Mouse (Mus musculus): ENCODE results near the gene Cdc14a. TPM values are rescaled to one million over a fixed set of nuclear protein-coding genes. Genes with fewer than 3 reads are reported as not detected.
A peak's percentile ranks its signal among the peaks of the same experiment; 100 is the strongest.

Cdc14a gene
- polyA plus RNA-seq, 1 experiment from 2014 or later: 4.0 TPM

GRCm38 (mm10) chr3:116266360-116266759, 157.5 kb downstream of the Cdc14a start:
- Histone ChIP-seq H3K36me3 (ENCODE audit: control insufficient read depth, insufficient read depth, low read length) (no peaks in the 10 kb centered on the region), H3K4me2 (ENCODE audit: low read length) (no peak overlapping the region), H3K27me3 (ENCODE audit: control insufficient read depth, insufficient read depth, low read depth, low read length) (no peaks in the 10 kb centered on the region), H3K27ac (ENCODE audit: low read length) (no peak overlapping the region), H3K9ac (ENCODE audit: low read depth, low read length) (no peak overlapping the region), H3K4me1 (ENCODE audit: control insufficient read depth, insufficient read depth, low read length) (no peaks in the 10 kb centered on the region), H3K4me3 (ENCODE audit: low read depth, low read length) (no peak overlapping the region), H3K9me3 (replicated peaks; ENCODE audit: control insufficient read depth, low read length, poor library complexity, severe bottlenecking) (no peaks in the 10 kb centered on the region)
- WGBS: 77% methylated on average over 3 of the region's 3 CpGs
- no peak for ATAC-seq

GRCm38 (mm10) chr3:116263977-116264376, 159.9 kb downstream of the Cdc14a start:
- no peaks in the 10 kb centered on the region for H3K36me3 ChIP-seq (ENCODE audit: control insufficient read depth, insufficient read depth, low read length)
- no peak overlapping the region for H3K9ac ChIP-seq (ENCODE audit: low read depth, low read length)
- no peaks in the 10 kb centered on the region for H3K4me1 ChIP-seq (ENCODE audit: control insufficient read depth, insufficient read depth, low read length)
- H3K27me3 ChIP-seq (ENCODE audit: control insufficient read depth, insufficient read depth, low read depth, low read length): no peaks in the 10 kb centered on the region
- ATAC-seq: no peak
- H3K27ac ChIP-seq (ENCODE audit: low read length): no peak overlapping the region
- no peaks in the 10 kb centered on the region for H3K9me3 ChIP-seq (replicated peaks; ENCODE audit: control insufficient read depth, low read length, poor library complexity, severe bottlenecking)
- no peak overlapping the region for H3K4me2 ChIP-seq (ENCODE audit: low read length)
- WGBS: 57% methylated on average over 1 of the region's 1 CpGs
- H3K4me3 ChIP-seq (ENCODE audit: low read depth, low read length): no peak overlapping the region

- H3K9ac ChIP-seq (ENCODE audit: low read depth, low read length): no peak overlapping the region
- WGBS: 95% methylated on average over 5 of the region's 5 CpGs
- no peak overlapping the region for H3K27ac ChIP-seq (ENCODE audit: low read length)
- no peak overlapping the region for H3K4me3 ChIP-seq (ENCODE audit: low read depth, low read length)
- H3K4me2 ChIP-seq (ENCODE audit: low read length): no peak overlapping the region
- H3K4me1 ChIP-seq (ENCODE audit: control insufficient read depth, insufficient read depth, low read length): no peaks in the 10 kb centered on the region
- ATAC-seq: no peak
- H3K36me3 ChIP-seq (ENCODE audit: control insufficient read depth, insufficient read depth, low read length): no peaks in the 10 kb centered on the region
- no peaks in the 10 kb centered on the region for H3K9me3 ChIP-seq (replicated peaks; ENCODE audit: control insufficient read depth, low read length, poor library complexity, severe bottlenecking)
- H3K27me3 ChIP-seq (ENCODE audit: control insufficient read depth, insufficient read depth, low read depth, low read length): no peaks in the 10 kb centered on the region
Measured at GRCm38 (mm10) chr3:116263061-116263460, 160.8 kb downstream of the Cdc14a start.

GRCm38 (mm10) chr3:116256104-116256503, 167.7 kb downstream of the Cdc14a start:
- H3K9me3 ChIP-seq (replicated peaks; ENCODE audit: control insufficient read depth, low read length, poor library complexity, severe bottlenecking): no peaks in the 10 kb centered on the region
- ATAC-seq: no peak
- H3K4me3 ChIP-seq (ENCODE audit: low read depth, low read length): no peak overlapping the region
- no peak overlapping the region for H3K9ac ChIP-seq (ENCODE audit: low read depth, low read length)
- H3K4me2 ChIP-seq (ENCODE audit: low read length): no peak overlapping the region
- no peak overlapping the region for H3K27ac ChIP-seq (ENCODE audit: low read length)
- peaks cover 8% of the 10 kb centered on the region; the same call in 1 of the 2 replicates for H3K27me3 ChIP-seq (ENCODE audit: control insufficient read depth, insufficient read depth, low read depth, low read length)
- H3K36me3 ChIP-seq (ENCODE audit: control insufficient read depth, insufficient read depth, low read length): no peaks in the 10 kb centered on the region
- H3K4me1 ChIP-seq (ENCODE audit: control insufficient read depth, insufficient read depth, low read length): peaks cover 11% of the 10 kb centered on the region
- 54% methylated on average over 5 of the region's 5 CpGs for WGBS

- WGBS: under 1% methylated on average over 9 of the region's 9 CpGs
- Histone ChIP-seq H3K4me1 (ENCODE audit: control insufficient read depth, insufficient read depth, low read length) (peaks cover 14% of the 10 kb centered on the region), H3K4me2 (ENCODE audit: low read length) (peak within 1 kb of the TSS; percentile 98), H3K36me3 (ENCODE audit: control insufficient read depth, insufficient read depth, low read length) (no peaks in the 10 kb centered on the region), H3K27me3 (ENCODE audit: control insufficient read depth, insufficient read depth, low read depth, low read length) (peaks cover 17% of the 10 kb centered on the region), H3K27ac (ENCODE audit: low read length) (peak within 1 kb of the TSS; percentile 49), H3K9ac (ENCODE audit: low read depth, low read length) (peak within 1 kb of the TSS; percentile 77), H3K9me3 (replicated peaks; ENCODE audit: control insufficient read depth, low read length, poor library complexity, severe bottlenecking) (no peaks in the 10 kb centered on the region), H3K4me3 (ENCODE audit: low read depth, low read length) (peak within 1 kb of the TSS; percentile 65)
- ATAC-seq: peak; percentile 54
Measured at GRCm38 (mm10) chr3:116253077-116253531, 170.7 kb downstream of the Cdc14a start, which contains the start of gene Gpr88. Gpr88 (minus strand) TSS chr3:116253503.

GRCm38 (mm10) chr3:116252255-116253040, 171.4 kb downstream of the Cdc14a start:
- Histone ChIP-seq H3K9me3 (replicated peaks; ENCODE audit: control insufficient read depth, low read length, poor library complexity, severe bottlenecking) (no peaks in the 10 kb centered on the region), H3K4me2 (ENCODE audit: low read length) (peak overlapping the region; percentile 98), H3K27ac (ENCODE audit: low read length) (peak overlapping the region; percentile 39), H3K27me3 (ENCODE audit: control insufficient read depth, insufficient read depth, low read depth, low read length) (peaks cover 17% of the 10 kb centered on the region), H3K4me3 (ENCODE audit: low read depth, low read length) (peak overlapping the region; percentile 65), H3K4me1 (ENCODE audit: control insufficient read depth, insufficient read depth, low read length) (peaks cover 14% of the 10 kb centered on the region), H3K9ac (ENCODE audit: low read depth, low read length) (peak overlapping the region; percentile 77), H3K36me3 (ENCODE audit: control insufficient read depth, insufficient read depth, low read length) (no peaks in the 10 kb centered on the region)
- whole genome bisulfite sequencing: under 1% methylated on average over 48 of the region's 48 CpGs
- peak; percentile 30 for ATAC-seq

GRCm38 (mm10) chr3:116251481-116252254, 172.2 kb downstream of the Cdc14a start:
- Histone ChIP-seq H3K27me3 (ENCODE audit: control insufficient read depth, insufficient read depth, low read depth, low read length) (peaks cover 17% of the 10 kb centered on the region), H3K4me1 (ENCODE audit: control insufficient read depth, insufficient read depth, low read length) (peaks cover 14% of the 10 kb centered on the region), H3K36me3 (ENCODE audit: control insufficient read depth, insufficient read depth, low read length) (no peaks in the 10 kb centered on the region), H3K9ac (ENCODE audit: low read depth, low read length) (peak overlapping the region; percentile 77), H3K4me2 (ENCODE audit: low read length) (peak overlapping the region; percentile 98), H3K27ac (ENCODE audit: low read length) (peak overlapping the region; percentile 39), H3K4me3 (ENCODE audit: low read depth, low read length) (peak overlapping the region; percentile 65), H3K9me3 (replicated peaks; ENCODE audit: control insufficient read depth, low read length, poor library complexity, severe bottlenecking) (no peaks in the 10 kb centered on the region)
- peak; percentile 85 for ATAC-seq
- under 1% methylated on average over 81 of the region's 86 CpGs for WGBS

GRCm38 (mm10) chr3:116249026-116249425, 174.8 kb downstream of the Cdc14a start:
- no peak overlapping the region for H3K27ac ChIP-seq (ENCODE audit: low read length)
- H3K9me3 ChIP-seq (replicated peaks; ENCODE audit: control insufficient read depth, low read length, poor library complexity, severe bottlenecking): no peaks in the 10 kb centered on the region
- H3K27me3 ChIP-seq (ENCODE audit: control insufficient read depth, insufficient read depth, low read depth, low read length): peaks cover 11% of the 10 kb centered on the region
- H3K4me1 ChIP-seq (ENCODE audit: control insufficient read depth, insufficient read depth, low read length): peaks cover 14% of the 10 kb centered on the region
- no peak overlapping the region for H3K9ac ChIP-seq (ENCODE audit: low read depth, low read length)
- 84% methylated on average over 2 of the region's 2 CpGs for WGBS
- no peaks in the 10 kb centered on the region for H3K36me3 ChIP-seq (ENCODE audit: control insufficient read depth, insufficient read depth, low read length)
- H3K4me2 ChIP-seq (ENCODE audit: low read length): no peak overlapping the region
- ATAC-seq: no peak
- H3K4me3 ChIP-seq (ENCODE audit: low read depth, low read length): no peak overlapping the region

- H3K36me3 ChIP-seq (ENCODE audit: control insufficient read depth, insufficient read depth, low read length): no peaks in the 10 kb centered on the region
- no peak overlapping the region for H3K27ac ChIP-seq (ENCODE audit: low read length)
- no peak for ATAC-seq
- H3K4me3 ChIP-seq (ENCODE audit: low read depth, low read length): no peak overlapping the region
- H3K4me1 ChIP-seq (ENCODE audit: control insufficient read depth, insufficient read depth, low read length): no peaks in the 10 kb centered on the region
- WGBS: 66% methylated on average over 6 of the region's 6 CpGs
- H3K27me3 ChIP-seq (ENCODE audit: control insufficient read depth, insufficient read depth, low read depth, low read length): no peaks in the 10 kb centered on the region
- no peaks in the 10 kb centered on the region for H3K9me3 ChIP-seq (replicated peaks; ENCODE audit: control insufficient read depth, low read length, poor library complexity, severe bottlenecking)
- H3K4me2 ChIP-seq (ENCODE audit: low read length): no peak overlapping the region
- no peak overlapping the region for H3K9ac ChIP-seq (ENCODE audit: low read depth, low read length)
Measured at GRCm38 (mm10) chr3:116244476-116244875, 179.4 kb downstream of the Cdc14a start.
